Mouse (Mus musculus) erythroblast, adult 5-6 weeks (primary cell): Measurements from ENCODE around the gene Nfib. TPM values are rescaled to one million over a fixed set of nuclear protein-coding genes. Genes with fewer than 3 reads are reported as not detected.

Source experiments
- total RNA-seq, 2 experiments: library from RNA; stranded (forward) in 1 of 2; stranded (reverse) in 1 of 2; fragments of 150-400 nt in 1 of 2; fragments of 200-764, 138-1000 nt in 1 of 2; gene quantifications; 2 replicates each; pipeline versions ENCODE4 v1.2.3 to v1.2.4; 2015 to 2017; ENCODE audit warnings: low replicate concordance in 2 of 2

Gene Nfib
- total RNA-seq, 2 experiments from 2014 or later = not detected

Other genes with a start within 250 kb of the Nfib start
- gene Zdhhc21, start 154.2 kb upstream of the Nfib start, total RNA-seq (2015; ENCODE audit: low replicate concordance) = 3.6 and 6.3 TPM in 2 replicates
- 2.5 and 3.9 TPM in 2 replicates for gene Zdhhc21, start 154.2 kb upstream of the Nfib start, total RNA-seq (2017; ENCODE audit: low replicate concordance)
- not detected in 2 replicates for gene Cer1, start 179.4 kb upstream of the Nfib start, total RNA-seq (2015; ENCODE audit: low replicate concordance)
- gene Cer1, start 179.4 kb upstream of the Nfib start, total RNA-seq (2017; ENCODE audit: low replicate concordance) = not detected in 2 replicates